Mouse (Mus musculus) activated CD4-positive, CD25-positive, alpha-beta regulatory T cell (primary cell): ENCODE measurements around the gene Ovch2. TPM values are rescaled to one million over a fixed set of nuclear protein-coding genes. Genes with fewer than 3 reads are reported as not detected.

Experiments used
- polyA plus RNA-seq, 2 experiments: library from polyadenylated mRNA; unstranded; fragments of 100-300 nt; shearing (Covaris generic); gene quantifications; one replicate each; pipeline ENCODE4 v1.2.1; 2017

Gene Ovch2
- not detected for polyA plus RNA-seq

DNA sequence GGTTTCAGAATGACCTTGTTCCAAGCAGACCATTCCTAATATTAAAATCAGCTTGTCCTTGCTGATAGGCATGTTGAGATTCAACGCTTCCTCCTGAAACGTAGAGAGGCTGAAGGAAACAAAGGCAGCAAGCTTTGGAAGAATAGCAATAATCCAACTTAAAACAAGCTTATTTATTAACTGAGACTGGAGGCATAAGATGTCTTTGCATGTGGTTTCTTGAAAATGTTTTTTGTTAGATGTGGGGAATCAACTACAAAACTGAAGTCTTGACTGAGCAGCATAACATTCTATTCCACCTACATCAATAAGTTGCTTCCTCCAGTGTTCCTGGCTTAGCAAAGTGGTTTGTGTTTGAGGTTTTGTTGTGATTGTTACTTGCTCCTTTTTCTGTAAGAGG, at the start of gene Ovch2:
Gene Ovch2, minus strand, starts transcription at position 101 of the 400 bp plus-strand sequence.

DNA sequence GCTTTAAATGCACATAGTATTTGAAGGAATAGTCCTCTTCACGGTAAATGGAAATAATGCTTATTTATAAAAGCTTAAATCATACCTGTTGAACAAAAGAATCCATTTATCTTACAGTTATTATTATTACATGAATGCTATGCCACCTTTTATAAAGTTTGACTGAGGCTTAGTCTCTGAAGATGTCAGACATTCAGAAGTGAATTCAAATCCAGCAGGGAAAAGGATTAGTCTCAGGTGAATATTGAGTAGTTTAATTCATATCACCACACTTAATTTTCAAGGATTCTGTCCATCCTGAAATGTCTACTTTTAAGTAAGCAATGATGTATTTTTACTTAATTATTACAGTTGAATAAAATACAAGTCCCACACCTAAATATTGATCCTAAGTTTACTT, 46.4 kb upstream of the Ovch2 start, which contains the start of gene Olfr470:
Gene Olfr470, minus strand, starts transcription at position 101 of the 400 bp plus-strand sequence.

DNA sequence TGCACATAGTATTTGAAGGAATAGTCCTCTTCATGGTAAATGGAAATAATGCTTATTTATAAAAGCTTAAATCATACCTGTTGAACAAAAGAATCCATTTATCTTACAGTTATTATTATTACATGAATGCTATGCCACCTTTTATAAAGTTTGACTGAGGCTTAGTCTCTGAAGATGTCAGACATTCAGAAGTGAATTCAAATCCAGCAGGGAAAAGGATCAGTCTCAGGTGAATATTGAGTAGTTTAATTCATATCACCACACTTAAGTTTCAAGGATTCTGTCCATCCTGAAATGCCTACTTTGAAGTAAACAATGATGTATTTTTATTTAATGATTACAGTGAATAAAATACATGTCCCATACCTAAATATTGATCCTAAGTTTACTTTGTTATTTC, 24.4 kb upstream of the Ovch2 start, which contains the start of gene Olfr469:
Gene Olfr469, minus strand, starts transcription at position 101 of the 400 bp plus-strand sequence.

DNA sequence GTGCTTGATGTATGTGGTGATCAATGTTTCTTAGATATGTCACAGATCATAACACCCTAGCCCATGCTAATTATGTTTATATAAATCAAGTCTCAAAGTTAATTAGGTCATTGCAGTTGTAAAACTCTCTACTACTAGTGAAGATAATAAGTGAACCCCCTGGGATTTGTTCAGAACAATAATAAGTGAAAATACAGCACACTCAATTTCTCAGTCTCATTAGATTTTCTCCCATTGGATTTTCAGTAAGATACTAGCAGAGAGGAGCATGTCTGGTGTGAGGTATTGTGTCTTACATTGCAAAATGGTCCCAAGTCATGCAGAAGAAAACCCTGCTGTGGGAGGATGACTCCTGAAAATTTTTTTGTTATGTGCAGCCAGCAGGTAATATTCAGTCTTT, 11.0 kb upstream of the Ovch2 start, which contains the start of gene Olfr467:
Gene Olfr467, plus strand, starts transcription at position 301 of the 400 bp plus-strand sequence.

DNA sequence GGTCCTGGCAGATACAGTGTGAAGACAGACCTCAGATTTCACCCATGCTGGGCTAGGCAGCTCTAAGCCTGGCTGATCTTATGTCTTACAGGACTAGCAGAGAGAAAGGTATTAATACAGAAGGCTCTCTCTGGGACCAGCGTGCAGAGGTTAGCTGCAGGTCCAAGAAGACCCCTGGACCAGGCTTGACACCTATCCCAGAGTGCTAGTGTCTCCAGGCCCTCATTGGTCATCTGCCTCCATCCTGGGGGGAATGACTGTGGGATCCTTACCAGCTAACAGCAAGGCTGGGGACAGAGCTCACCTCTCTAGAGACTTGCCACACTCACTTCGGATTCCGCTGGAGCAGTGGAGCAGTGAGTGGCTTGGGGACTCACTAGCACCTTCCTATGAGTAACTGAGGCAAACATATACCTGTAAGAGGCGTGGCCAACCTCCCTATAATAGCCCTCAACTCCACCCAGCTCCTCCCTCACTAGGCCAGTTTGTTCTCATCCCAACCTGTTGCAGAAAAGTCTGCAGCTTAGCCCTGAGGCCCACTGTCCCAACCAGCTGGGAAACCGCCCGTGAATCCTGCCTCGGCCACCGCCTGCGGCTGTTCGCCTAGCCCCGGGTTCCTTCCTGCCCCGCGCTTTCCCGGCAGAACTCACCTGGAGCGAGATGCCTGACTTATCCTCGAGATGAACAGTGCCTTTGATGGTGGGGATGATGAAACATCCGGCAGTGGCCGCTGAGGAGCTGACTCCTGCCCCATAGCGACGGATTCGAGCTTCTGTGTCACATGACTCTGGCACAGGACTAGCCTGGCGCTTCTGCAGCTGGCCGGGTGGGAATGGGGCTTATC, 43.5 kb downstream of the Ovch2 start, which contains the start of gene Cyb5r2:
Gene Cyb5r2, minus strand, starts transcription at position 725 of the 844 bp plus-strand sequence.

Other genes starting within 250 kb of the Ovch2 start
- gene Olfml1, start 233.8 kb downstream of the Ovch2 start, polyA plus RNA-seq, result not detected
- gene Ppfibp2, start 206.0 kb downstream of the Ovch2 start, polyA plus RNA-seq, result 1 to 10 TPM in 1 of 2 experiments, not detected in 1; 1.4 TPM
- gene 5330417H12Rik, start 176.0 kb downstream of the Ovch2 start, polyA plus RNA-seq, result not detected
- gene Cyb5r2, start 43.2 kb downstream of the Ovch2 start, polyA plus RNA-seq, result not detected
- gene Olfr467, start 11.1 kb upstream of the Ovch2 start, polyA plus RNA-seq, result not detected
- gene Olfr469, start 24.3 kb upstream of the Ovch2 start, polyA plus RNA-seq, result not detected
- gene Olfr470, start 46.3 kb upstream of the Ovch2 start, polyA plus RNA-seq, result not detected
- gene Olfr472, start 96.7 kb upstream of the Ovch2 start, polyA plus RNA-seq, result under 1 TPM; 0.10 to 0.11 TPM
- not detected for gene Olfr473, start 129.2 kb upstream of the Ovch2 start, polyA plus RNA-seq
- not detected for gene Olfr474, start 153.4 kb upstream of the Ovch2 start, polyA plus RNA-seq
- gene Olfr476, start 163.6 kb upstream of the Ovch2 start, polyA plus RNA-seq, result not detected
- not detected for gene Olfr477, start 185.5 kb upstream of the Ovch2 start, polyA plus RNA-seq
- gene Olfr478, start 232.8 kb upstream of the Ovch2 start, polyA plus RNA-seq, result not detected
- gene Olfr479, start 249.5 kb upstream of the Ovch2 start, polyA plus RNA-seq, result not detected